Mouse (Mus musculus) limb, embryonic 10.5 days (tissue): ENCODE results near the gene Galp. TPM values are rescaled to one million over a fixed set of nuclear protein-coding genes. Genes with fewer than 3 reads are reported as not detected.
A peak's percentile ranks its signal among the peaks of the same experiment; 100 is the strongest.
"Not testable (repeated sequence)": the region's sequence is repeated elsewhere in the genome, so short reads cannot be mapped to it uniquely, and the experiment has no call there.

Experiments
- DNase-seq: peaks from one replicate; pipeline ENCODE4 v3.0.0-alpha.2; 2017; ENCODE audit warnings: low spot score
- H3K27ac ChIP-seq: fragments of 300-500 bp; sonication (generic); 2 replicates; pipeline ENCODE4 v1.5.1; 2016; ENCODE audit warnings: mild to moderate bottlenecking
- H3K27me3 ChIP-seq: fragments of 300-500 bp; sonication (generic); 2 replicates; pipeline ENCODE4 v1.6.1; 2016; ENCODE audit warnings: low read depth, mild to moderate bottlenecking; ENCODE audit not compliant: poor library complexity, severe bottlenecking
- H3K36me3 ChIP-seq: fragments of 300-500 bp; sonication (generic); 2 replicates; pipeline ENCODE4 v1.6.1; 2016; ENCODE audit warnings: mild to moderate bottlenecking, moderate library complexity
- H3K4me1 ChIP-seq: fragments of 300-500 bp; sonication (generic); 2 replicates; pipeline ENCODE4 v1.6.1; 2016
- H3K4me3 ChIP-seq: fragments of 300-500 bp; sonication (generic); 2 replicates; pipeline ENCODE4 v1.5.1; 2016; ENCODE audit warnings: mild to moderate bottlenecking, moderate library complexity
- H3K9me3 ChIP-seq: fragments of 300-500 bp; sonication (generic); replicated peaks from 2 replicates; pipeline ENCODE4 v1.6.1; 2016; ENCODE audit warnings: mild to moderate bottlenecking
- WGBS: fragments of 180-500 bp; shearing (Covaris S2); methylation state at CpG from one replicate; pipeline ENCODE4 v1.1.7; 2016; 5-methylcytosine and 5-hydroxymethylcytosine counted together
- polyA plus RNA-seq: library from polyadenylated mRNA; unstranded; fragments of >200 nt; fragmentation: Nextera tagmentation; extraction: Ambion mirVana; gene quantifications from 2 replicates; pipeline ENCODE4 v1.2.1, GENCODE M21; 2016

Galp gene
- polyA plus RNA-seq, 1 experiment from 2014 or later: not detected

DNA sequence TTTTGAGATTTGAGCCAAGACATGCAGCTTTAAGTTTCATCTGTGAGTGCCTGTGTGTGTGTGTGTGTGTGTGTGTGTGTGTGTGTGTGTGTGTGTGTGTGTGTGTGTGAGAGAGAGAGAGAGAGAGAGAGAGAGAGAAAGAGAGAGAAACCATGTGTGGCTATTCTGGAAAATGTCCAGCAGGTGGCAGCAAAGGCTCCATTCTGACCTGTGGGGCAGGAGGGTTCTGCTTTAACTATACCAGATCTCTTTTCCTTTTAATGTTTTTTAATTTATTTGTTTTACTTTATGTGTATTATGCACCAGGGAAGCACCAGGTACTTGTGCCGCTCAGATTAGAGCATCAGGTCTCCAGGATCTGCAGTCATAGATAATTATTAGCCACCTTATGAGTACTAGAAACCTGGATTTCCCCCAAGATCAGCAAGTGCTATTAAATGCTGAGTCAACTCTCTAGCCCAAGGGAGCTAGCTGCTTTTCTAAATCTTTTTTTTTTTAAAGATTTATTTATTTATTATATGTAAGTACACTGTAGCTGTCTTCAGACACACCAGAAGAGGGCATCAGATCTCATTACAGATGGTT lies 44.0 kb downstream of the Galp start:
- H3K4me1 ChIP-seq: peaks cover 15% of the 10 kb centered on the region
- not testable (repeated sequence) for H3K27ac ChIP-seq, H3K4me3 ChIP-seq, H3K36me3 ChIP-seq, H3K9me3 ChIP-seq, H3K27me3 ChIP-seq
- 15% methylated on average over 1 of the region's 1 CpGs for WGBS
- DNase-seq: peak; percentile 68

- WGBS: 27% methylated on average over 11 of the region's 11 CpGs
- Histone ChIP-seq H3K4me3 (no peak overlapping the region), H3K4me1 (peaks cover 15% of the 10 kb centered on the region), H3K27ac (peak overlapping the region; percentile 42), H3K9me3 (no peaks in the 10 kb centered on the region), H3K36me3 (no peaks in the 10 kb centered on the region), H3K27me3 (0 out of 2 replicates have a peak, but pooled peaks cover 6% of the 10 kb centered on the region)
- peak; percentile 45 for DNase-seq
Observed at GRCm38 (mm10) chr7:6244361-6245292, 47.7 kb downstream of the Galp start.

GRCm38 (mm10) chr7:6252410-6252809 lies 55.5 kb downstream of the Galp start, which contains the start of gene Epp13:
TSS of gene Epp13 (plus strand) at chr7:6252710.
- H3K4me1 ChIP-seq: no peaks in the 10 kb centered on the region
- no peaks in the 10 kb centered on the region for H3K36me3 ChIP-seq
- WGBS: 86% methylated on average over 6 of the region's 6 CpGs
- DNase-seq: no peak
- no peaks in the 10 kb centered on the region for H3K27me3 ChIP-seq
- no peak within 1 kb of the TSS for H3K27ac ChIP-seq
- no peaks in the 10 kb centered on the region for H3K9me3 ChIP-seq
- no peak within 1 kb of the TSS for H3K4me3 ChIP-seq

DNA sequence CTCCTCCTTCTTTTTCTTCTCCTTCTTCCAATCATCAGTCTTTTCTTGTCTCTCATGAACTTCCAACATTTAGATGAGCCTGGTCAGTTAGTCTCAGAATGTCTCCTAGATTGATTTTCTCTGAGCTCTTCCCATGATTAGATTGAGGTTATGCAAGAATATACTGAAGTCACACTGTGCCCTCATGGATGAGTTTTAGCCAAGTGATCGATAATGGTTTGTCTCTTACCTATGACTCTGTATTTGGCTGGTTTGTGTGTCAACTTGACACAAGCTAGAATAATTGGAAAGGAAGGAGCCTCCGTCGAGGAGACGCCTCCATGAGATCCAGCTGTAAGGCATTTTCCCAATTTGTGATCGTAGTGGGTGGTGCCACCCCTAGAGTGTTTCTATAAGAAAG lies 57.6 kb downstream of the Galp start:
- 96% methylated on average over 5 of the region's 5 CpGs for WGBS

DNA sequence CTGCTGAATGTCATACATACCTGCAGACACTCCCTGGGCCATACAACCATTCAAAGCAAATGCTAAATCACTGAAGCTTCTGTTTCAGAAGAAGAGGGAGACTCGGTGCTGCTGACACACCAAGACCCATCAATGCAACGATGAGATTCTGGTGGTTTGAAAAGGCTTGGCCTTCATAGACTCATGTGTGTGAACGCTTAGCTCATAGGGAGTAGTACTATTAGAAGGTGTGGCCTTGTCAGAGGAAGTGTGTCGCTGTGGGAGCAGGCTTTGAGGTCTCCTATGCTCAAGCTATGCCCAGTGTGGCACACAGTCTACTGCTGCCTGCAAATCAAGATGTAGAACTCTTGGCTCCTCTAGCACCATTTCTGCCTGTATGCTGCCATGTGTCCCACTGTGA lies 60.5 kb downstream of the Galp start:
- Histone ChIP-seq H3K4me1 (no peaks in the 10 kb centered on the region), H3K27ac (no peak overlapping the region), H3K36me3 (no peaks in the 10 kb centered on the region), H3K4me3 (no peak overlapping the region), H3K27me3 (no peaks in the 10 kb centered on the region), H3K9me3 (0 out of 2 replicates have a peak, but pooled peaks cover 2% of the 10 kb centered on the region)
- DNase-seq: no peak
- 89% methylated on average over 4 of the region's 4 CpGs for WGBS

More for the DNA sequence above, 57.6 kb downstream of the Galp start:
- Histone ChIP-seq H3K27me3 (no peaks in the 10 kb centered on the region), H3K36me3 (no peaks in the 10 kb centered on the region), H3K4me3 (no peak overlapping the region), H3K9me3 (no peaks in the 10 kb centered on the region), H3K4me1 (no peaks in the 10 kb centered on the region), H3K27ac (no peak overlapping the region)
- DNase-seq: no peak

DNA sequence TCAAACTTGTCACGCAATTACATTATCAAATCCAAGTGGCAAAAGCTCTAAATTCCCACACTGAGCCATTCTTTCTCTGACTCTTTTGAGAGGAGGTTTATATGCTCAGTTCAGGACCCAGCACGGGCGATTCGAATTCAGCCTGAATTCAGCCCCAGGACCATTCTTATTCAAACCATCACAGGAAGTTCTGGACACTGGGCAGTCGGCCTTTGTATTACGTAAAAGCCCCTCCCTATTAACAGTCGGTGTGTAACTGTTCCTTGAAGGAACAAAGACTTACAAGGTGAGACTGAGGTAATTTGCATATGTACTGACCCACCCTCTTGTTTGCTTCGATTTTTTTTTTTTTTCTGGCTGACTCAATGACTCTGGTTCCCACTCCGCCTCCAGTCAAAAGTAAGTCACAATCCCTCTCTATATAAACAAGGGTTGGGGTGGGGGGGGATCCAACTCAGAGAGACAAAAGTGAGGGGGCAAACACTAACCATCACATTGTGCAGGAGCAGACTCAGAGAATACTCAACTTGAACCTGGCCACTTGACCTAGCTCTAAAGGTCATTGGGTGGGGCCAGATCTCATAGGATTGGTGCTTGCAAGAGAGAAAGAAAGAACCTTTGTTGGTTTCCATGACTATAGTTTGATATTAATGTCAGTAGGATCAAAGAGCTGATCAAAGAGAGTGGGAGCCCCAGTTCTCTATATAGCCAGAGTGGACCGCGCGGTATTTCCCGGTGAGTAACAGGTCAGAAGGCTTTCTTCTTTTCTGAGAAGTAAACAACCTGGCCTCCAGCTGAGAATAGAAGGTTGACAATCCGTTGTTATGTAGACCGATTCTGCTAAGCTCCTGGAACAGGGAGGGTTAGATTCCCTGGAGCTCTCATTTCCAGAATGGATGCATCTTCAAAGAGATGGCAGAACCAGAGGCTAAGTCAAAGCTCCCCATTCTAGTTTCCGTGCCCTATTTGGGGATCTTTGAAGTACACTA lies 61.6 kb downstream of the Galp start:
- Histone ChIP-seq H3K4me3 (no peak overlapping the region), H3K27ac (no peak overlapping the region), H3K9me3 (0 out of 2 replicates have a peak, but pooled peaks cover 2% of the 10 kb centered on the region), H3K36me3 (no peaks in the 10 kb centered on the region), H3K4me1 (no peaks in the 10 kb centered on the region), H3K27me3 (no peaks in the 10 kb centered on the region)
- WGBS: 43% methylated on average over 16 of the region's 16 CpGs
- DNase-seq: no peak

- not testable (repeated sequence) for DNase-seq, H3K36me3 ChIP-seq, H3K27me3 ChIP-seq, H3K27ac ChIP-seq, H3K4me3 ChIP-seq, H3K4me1 ChIP-seq, H3K9me3 ChIP-seq
- 47% methylated on average over 2 of the region's 2 CpGs for WGBS
Observed at GRCm38 (mm10) chr7:6260004-6260403, 63.1 kb downstream of the Galp start.

GRCm38 (mm10) chr7:6262120-6262519 lies 65.2 kb downstream of the Galp start:
- no peak overlapping the region for H3K4me3 ChIP-seq
- no peaks in the 10 kb centered on the region for H3K27me3 ChIP-seq
- no peak for DNase-seq
- H3K27ac ChIP-seq: no peak overlapping the region
- 84% methylated on average over 3 of the region's 3 CpGs for WGBS
- H3K4me1 ChIP-seq: no peaks in the 10 kb centered on the region
- H3K36me3 ChIP-seq: no peaks in the 10 kb centered on the region
- H3K9me3 ChIP-seq: 0 out of 2 replicates have a peak, but pooled peaks cover 2% of the 10 kb centered on the region

GRCm38 (mm10) chr7:6262984-6263383 lies 66.1 kb downstream of the Galp start:
- WGBS: 82% methylated on average over 4 of the region's 4 CpGs
- Histone ChIP-seq H3K4me1 (no peaks in the 10 kb centered on the region), H3K4me3 (no peak overlapping the region), H3K27ac (no peak overlapping the region), H3K27me3 (no peaks in the 10 kb centered on the region), H3K9me3 (0 out of 2 replicates have a peak, but pooled peaks cover 2% of the 10 kb centered on the region), H3K36me3 (no peaks in the 10 kb centered on the region)
- DNase-seq: no peak

DNA sequence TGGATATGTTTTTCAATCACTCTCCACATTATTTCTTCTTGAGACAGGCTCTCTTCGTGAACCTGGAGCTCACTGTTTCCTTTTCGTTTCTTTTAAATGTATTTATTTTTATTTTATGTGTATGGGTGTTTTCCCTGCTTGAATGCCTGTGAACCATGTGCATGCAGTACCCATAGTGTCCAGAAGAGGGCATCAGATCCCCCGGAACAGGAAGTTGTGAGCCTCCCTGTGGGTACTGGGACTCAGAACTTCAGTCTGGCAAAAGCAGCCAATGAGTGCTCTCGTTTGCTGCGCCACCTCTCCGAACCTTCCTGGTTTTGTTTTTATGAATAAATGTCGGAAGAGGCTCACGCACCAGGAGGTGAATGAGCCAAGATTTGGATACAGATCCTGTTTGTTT lies 68.8 kb downstream of the Galp start:
- peak; percentile 39 for DNase-seq

More for the DNA sequence above, 68.8 kb downstream of the Galp start:
- Histone ChIP-seq H3K36me3 (no peaks in the 10 kb centered on the region), H3K27ac (no peak overlapping the region), H3K27me3 (no peaks in the 10 kb centered on the region), H3K4me1 (no peaks in the 10 kb centered on the region), H3K4me3 (no peak overlapping the region), H3K9me3 (0 out of 2 replicates have a peak, but pooled peaks cover 2% of the 10 kb centered on the region)
- 62% methylated on average over 8 of the region's 8 CpGs for WGBS
